Mouse (Mus musculus) layer of hippocampus, adult 18-20 months (tissue): ENCODE measurements around the gene Mamdc2. TPM values are rescaled to one million over a fixed set of nuclear protein-coding genes. Genes with fewer than 3 reads are reported as not detected.

Source experiments
- DNase-seq, 2 experiments: peaks; one replicate each; pipeline ENCODE4 v3.0.0; 2022; ENCODE audit warnings: low spot score in 2 of 2
- total RNA-seq, 2 experiments: library from RNA; stranded (reverse); gene quantifications; 2 replicates each; pipeline ENCODE4 v1.2.3; 2021

The Mamdc2 gene
- total RNA-seq, 2 experiments from 2014 or later, result 0.68 to 0.79 TPM

DNA sequence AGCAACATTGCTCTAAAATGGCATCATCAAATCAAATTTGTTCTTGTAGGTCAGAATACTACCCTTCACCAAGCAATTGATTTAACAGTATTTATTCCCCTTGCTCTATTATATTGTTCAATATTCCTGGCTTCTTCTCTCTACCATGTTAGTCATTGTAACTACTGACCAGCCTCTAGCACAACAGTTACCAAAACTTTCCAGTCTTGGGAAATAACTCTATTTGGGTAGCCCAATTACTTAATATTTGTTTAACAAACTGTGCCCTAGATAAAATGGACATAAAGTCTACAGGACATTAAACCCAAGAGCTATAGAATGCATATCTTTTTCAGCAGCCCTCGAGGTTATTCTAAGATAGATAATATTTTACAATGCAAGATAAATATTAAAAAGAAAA, 159.0 kb downstream of the Mamdc2 start:
- no peak for DNase-seq

DNA sequence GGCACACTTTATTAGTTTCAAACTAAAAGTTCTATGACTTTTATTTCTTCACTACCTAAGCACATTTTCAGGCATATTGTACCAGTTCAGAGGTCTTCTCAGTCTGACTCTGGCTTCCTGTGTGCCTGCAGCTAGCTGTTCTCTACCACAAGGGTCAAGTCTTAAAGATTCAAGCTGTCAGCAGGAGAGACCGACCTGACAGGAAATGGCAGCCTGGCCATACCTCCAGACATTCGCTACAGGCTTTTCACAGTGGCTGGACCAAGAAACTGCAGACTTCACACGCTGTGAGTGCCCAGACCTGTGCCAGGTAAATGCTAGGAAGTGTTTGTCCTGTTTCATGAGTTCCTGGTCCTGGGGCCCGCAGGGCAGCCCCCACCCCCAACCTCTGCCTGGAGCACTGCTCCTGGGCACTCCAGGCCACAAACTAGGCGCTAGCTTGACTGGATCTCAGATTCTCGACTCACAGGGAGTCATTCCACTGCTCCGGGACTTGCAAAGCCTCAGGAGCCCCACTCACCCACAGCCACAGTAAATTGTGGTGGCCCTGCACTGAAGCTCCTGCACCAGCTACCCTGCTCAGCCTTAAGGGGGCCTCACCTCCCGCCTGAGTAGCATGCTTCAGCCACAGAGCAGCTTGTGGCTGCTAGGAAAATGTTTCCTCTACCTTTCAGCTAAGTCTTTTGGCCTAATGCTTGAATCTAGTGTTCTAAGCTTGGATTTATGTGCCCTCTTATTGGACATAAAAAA, 166.2 kb downstream of the Mamdc2 start:
- DNase-seq, result no peak

DNA sequence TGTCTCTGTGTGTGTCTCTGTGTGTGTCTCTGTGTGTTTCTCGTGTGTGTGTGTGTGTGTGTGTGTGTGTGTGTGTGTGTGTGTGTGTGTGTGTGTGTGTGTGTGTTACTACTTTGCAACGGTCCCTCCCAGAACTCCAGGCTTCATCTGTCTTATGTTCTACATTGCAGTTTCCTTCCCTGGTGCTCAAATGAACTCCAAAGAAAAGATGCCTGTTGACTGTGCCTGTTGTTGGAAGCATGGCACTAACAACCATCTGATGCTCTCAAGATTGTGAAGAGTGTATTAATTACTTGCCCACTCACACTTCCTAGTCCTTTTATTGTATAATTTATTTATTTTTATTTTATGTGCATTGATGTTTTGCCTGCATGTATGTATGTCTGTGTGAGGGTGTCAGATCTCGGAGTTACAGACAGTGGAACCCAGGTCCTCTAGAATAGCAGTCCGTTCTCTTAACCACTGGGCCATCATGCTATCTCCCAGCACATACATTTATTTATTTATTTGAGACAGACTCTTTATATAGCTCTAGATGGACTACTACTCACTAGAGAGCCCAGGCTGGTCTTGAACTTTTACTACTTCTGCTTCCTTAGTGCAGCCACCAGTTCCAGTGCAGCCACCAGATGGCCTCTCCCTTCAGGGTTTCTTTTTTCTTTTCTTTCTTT, 174.1 kb downstream of the Mamdc2 start:
- no peak for DNase-seq

DNA sequence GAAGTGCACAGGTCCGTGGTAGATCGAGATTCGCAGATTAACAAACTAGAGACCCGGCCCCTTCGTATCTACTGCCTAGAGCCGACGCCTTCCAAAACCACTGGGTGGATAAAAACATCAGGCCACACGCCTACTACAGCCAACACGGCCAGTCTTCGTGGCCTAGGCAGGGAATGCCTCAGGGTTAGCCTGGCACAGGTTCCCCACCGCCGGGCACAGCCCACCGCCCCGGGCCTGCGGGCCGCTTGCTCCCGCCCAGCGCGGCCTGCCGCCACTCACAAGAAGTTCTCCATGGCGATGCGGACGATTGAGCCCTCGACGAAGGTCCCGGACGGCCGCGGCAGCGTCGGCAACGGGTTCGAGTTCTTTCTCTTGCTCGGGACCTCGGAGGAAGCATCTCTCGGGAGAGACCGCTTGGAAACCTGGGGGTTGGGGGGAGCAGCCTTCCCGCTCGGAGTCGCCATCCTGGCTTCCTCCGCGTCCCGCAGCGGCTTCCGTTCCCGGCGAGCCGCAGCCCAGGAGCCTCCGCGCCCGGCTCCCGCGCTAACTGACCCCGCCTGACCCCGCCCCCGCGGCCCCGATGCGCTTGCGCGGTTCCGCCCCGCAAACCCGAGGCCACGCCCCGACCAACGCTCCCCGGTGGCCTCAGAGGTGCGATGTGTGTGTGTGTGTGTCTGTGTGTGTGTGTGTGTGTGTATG, 174.7 kb downstream of the Mamdc2 start, which contains the start of gene Smc5:
Gene Smc5, minus strand, starts transcription at position 543 of the 699 bp plus-strand sequence.
- peak; percentile 86 to 89 for DNase-seq

DNA sequence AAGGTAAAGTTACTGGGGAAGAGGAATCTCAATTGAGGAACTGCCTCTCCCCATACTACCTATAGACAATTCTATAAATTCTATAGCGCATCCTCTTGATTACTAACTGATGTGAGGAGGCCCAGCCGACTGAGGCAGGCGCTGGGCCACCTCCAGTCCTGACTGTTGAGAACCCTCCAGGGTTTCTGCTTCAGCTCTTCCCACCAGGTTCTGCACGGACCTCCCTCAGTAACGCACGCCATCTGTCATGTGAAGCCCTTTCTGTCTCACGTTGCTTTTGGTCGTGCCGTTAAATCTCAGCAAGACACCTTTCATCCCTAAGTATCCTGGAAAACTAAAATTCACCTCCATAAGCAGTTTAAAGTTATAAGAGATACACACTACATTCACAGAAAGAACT, 191.5 kb downstream of the Mamdc2 start:
- DNase-seq, result no peak

Other genes with a start within 250 kb of the Mamdc2 start
- 10 to 100 TPM; 29.1 to 29.4 TPM for gene Smc5, start 174.5 kb downstream of the Mamdc2 start, total RNA-seq
- 1 to 10 TPM; 2.4 to 2.6 TPM for gene 1700028P14Rik, start 204.4 kb upstream of the Mamdc2 start, total RNA-seq
- 10 to 100 TPM; 36.1 to 39.3 TPM for gene Ptar1, start 239.0 kb upstream of the Mamdc2 start, total RNA-seq